Mouse (Mus musculus) midbrain, postnatal 0 days (tissue): Measurements from ENCODE around the gene Siva1. TPM values are rescaled to one million over a fixed set of nuclear protein-coding genes. Genes with fewer than 3 reads are reported as not detected.

Experiments
- ATAC-seq: fragments of 200-750 bp; cut with Nextera tagmentation; 2 replicates; pipeline ENCODE4 v1.8.0; 2017; ENCODE audit warnings: moderate number of reproducible peaks, mild to moderate bottlenecking, moderate TSS enrichment, moderate library complexity; ENCODE audit not compliant: low FRiP score
- DNase-seq: peaks from one replicate; pipeline ENCODE4 v3.0.0-alpha.2; 2015; ENCODE audit warnings: low spot score
- H3K27ac ChIP-seq: fragments of 300-500 bp; sonication (generic); 2 replicates; pipeline ENCODE4 v1.5.1; 2014; ENCODE audit warnings: low read depth, mild to moderate bottlenecking, low read length, mixed read lengths
- H3K27me3 ChIP-seq: fragments of 300-500 bp; sonication (generic); 2 replicates; pipeline ENCODE4 v1.6.1; 2014; ENCODE audit warnings: low read length, control low read depth, mixed read lengths; ENCODE audit not compliant: insufficient read depth
- H3K36me3 ChIP-seq: fragments of 300-500 bp; sonication (generic); 2 replicates; pipeline ENCODE4 v1.6.1; 2014; ENCODE audit warnings: low read length, control low read depth, mixed read lengths; ENCODE audit not compliant: insufficient read depth
- H3K4me1 ChIP-seq: fragments of 300-500 bp; sonication (generic); 2 replicates; pipeline ENCODE4 v1.6.1; 2014; ENCODE audit warnings: mild to moderate bottlenecking, control low read depth, antibody characterized with exemption, low read length, mixed read lengths; ENCODE audit not compliant: insufficient read depth
- H3K4me2 ChIP-seq: fragments of 300-500 bp; sonication (generic); 2 replicates; pipeline ENCODE4 v1.6.1; 2014; ENCODE audit warnings: low read depth, mild to moderate bottlenecking, low read length, mixed read lengths; ENCODE audit not compliant: poor library complexity, severe bottlenecking
- H3K4me3 ChIP-seq: fragments of 300-500 bp; sonication (generic); 2 replicates; pipeline ENCODE4 v1.5.1; 2014; ENCODE audit warnings: low read depth, mild to moderate bottlenecking, low read length, moderate library complexity
- H3K9ac ChIP-seq: fragments of 300-500 bp; sonication (generic); replicated peaks from 2 replicates; pipeline ENCODE4 v1.6.1; 2014; ENCODE audit warnings: mild to moderate bottlenecking, low read length, moderate library complexity, mixed read lengths; ENCODE audit not compliant: poor library complexity, severe bottlenecking
- H3K9me3 ChIP-seq: fragments of 300-500 bp; sonication (generic); 2 replicates; pipeline ENCODE4 v1.6.1; 2016; ENCODE audit warnings: low read length, control low read depth
- CTCF ChIP-seq: IDR thresholded peaks from 2 replicates; pipeline ENCODE4 v1.5.1; 2016; ENCODE audit warnings: antibody characterized with exemption, mild to moderate bottlenecking
- WGBS: fragments of 180-500 bp; shearing (Covaris S2); extraction: QIAGEN DNeasy Blood & Tissue Kit; methylation state at CpG from one replicate; pipeline ENCODE4 v1.1.7; 2014; 5-methylcytosine and 5-hydroxymethylcytosine counted together
- polyA plus RNA-seq: library from polyadenylated mRNA; unstranded; fragments of >200 nt; fragmentation: Nextera tagmentation; extraction: Ambion mirVana; gene quantifications from 2 replicates; pipeline ENCODE4 v1.2.1, GENCODE M21; 2015
- total RNA-seq: library from RNA; depleted of rRNA; stranded (reverse); fragments of >200 nt; gene quantifications from 2 replicates; pipeline ENCODE4 v1.2.3, GENCODE M21; 2014

Gene Siva1
- total and polyA plus RNA-seq, 2 experiments from 2014 or later = 25.4 to 43.4 TPM

DNA sequence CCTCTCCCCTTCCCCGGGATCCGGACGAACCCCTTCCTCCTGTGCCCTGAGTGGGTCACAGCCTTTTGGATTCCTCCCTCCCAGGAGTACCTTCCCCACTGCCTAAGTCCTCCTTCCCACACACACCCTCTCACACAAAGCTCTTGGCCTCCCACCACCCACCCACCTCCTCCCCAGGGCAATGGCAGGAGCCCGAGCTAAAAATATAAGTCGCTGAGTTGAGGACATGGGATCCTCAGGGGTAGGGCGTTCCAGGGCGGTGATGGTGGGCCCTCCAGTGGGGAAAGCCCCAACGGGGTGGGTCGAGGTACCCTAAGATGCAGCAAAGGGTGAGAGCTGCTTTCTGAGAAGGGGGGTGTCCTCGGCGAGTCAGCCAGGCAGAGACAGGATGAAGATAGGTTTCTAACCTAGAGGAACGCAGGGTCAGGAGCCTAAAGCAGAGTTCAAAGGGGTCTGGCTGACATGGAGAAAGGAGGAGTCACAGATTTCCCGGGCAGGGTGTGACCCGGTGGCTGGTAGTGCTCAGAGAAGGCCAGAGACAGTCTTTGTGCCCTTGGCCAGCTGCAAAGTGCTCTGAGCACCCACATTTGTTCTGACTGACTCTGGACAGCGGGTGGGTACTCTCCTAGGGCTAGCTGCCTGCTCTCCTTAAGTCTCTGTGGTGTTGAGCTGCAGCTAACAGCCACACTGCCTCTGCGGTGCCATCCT lies 24.0 kb upstream of the Siva1 start:
- 0 out of 2 replicates have a peak, but pooled peaks have one; percentile 22 for ATAC-seq
- WGBS = 15% methylated on average over 16 of the region's 16 CpGs
- H3K27ac ChIP-seq = no peak overlapping the region

DNA sequence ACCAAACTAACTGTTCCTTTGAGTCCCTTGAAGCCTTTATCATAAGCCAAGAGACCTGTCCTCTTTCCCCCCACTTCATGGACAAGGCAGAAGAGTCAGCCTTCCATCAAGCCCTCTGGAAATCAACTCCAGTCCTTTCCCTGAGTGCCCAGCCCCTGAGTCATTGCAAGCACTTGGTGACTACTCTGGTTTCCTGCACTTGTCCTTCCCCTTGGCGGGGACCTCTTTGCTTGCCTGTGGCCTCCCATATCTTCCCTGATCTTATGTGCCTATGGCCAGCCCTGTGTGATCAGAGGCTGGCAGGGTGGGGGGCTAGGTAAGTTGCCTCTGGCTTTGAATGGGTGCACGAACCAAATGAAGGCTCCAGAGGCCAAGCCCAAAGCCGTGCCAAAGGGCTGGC lies 22.6 kb upstream of the Siva1 start:
- Histone ChIP-seq H3K4me2 (no peak overlapping the region), H3K4me1 (no peaks in the 10 kb centered on the region), H3K9me3 (no peaks in the 10 kb centered on the region), H3K27me3 (peaks cover 14% of the 10 kb centered on the region), H3K4me3 (no peak overlapping the region), H3K36me3 (no peaks in the 10 kb centered on the region), H3K27ac (no peak overlapping the region), H3K9ac (no peak overlapping the region)
- WGBS = 87% methylated on average over 3 of the region's 3 CpGs
- no peak for TF ChIP-seq CTCF
- ATAC-seq = no peak
- DNase-seq = no peak

More for the DNA sequence above, 24.0 kb upstream of the Siva1 start:
- H3K36me3 ChIP-seq = no peaks in the 10 kb centered on the region
- peak overlapping the region; percentile 67 for H3K9ac ChIP-seq
- DNase-seq = no peak
- no peak for TF ChIP-seq CTCF
- peak overlapping the region; percentile 50 for H3K4me3 ChIP-seq
- peak overlapping the region; percentile 91 for H3K4me2 ChIP-seq
- H3K9me3 ChIP-seq = no peaks in the 10 kb centered on the region
- H3K27me3 ChIP-seq = peaks cover 14% of the 10 kb centered on the region
- H3K4me1 ChIP-seq = no peaks in the 10 kb centered on the region

DNA sequence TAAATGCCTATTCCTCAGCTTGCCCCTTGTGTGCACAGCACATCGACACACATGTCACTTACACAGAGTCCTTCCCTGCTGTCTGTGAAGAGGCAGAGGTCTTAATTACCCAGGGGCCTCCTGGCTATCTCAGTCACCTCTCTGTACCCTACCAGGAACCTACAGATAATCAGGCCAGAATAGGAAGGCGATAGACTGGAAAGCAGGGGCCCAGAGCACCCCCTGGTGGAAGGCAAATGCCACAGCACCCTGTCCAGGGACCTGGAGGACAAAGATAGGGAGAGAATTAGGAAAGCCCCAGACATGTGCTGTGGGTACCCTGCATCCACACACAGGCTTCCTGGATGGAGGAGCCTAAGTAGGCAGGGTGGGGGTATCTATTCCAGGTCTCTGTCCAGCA lies 20.7 kb upstream of the Siva1 start:
- Histone ChIP-seq H3K27me3 (peaks cover 11% of the 10 kb centered on the region), H3K4me2 (no peak overlapping the region), H3K9me3 (no peaks in the 10 kb centered on the region), H3K9ac (no peak overlapping the region), H3K4me3 (no peak overlapping the region), H3K36me3 (no peaks in the 10 kb centered on the region), H3K27ac (no peak overlapping the region), H3K4me1 (no peaks in the 10 kb centered on the region)
- WGBS = 24% methylated on average over 2 of the region's 2 CpGs
- DNase-seq (peak; percentile 40), ATAC-seq (no peak)
- peak; percentile 90 for TF ChIP-seq CTCF

DNA sequence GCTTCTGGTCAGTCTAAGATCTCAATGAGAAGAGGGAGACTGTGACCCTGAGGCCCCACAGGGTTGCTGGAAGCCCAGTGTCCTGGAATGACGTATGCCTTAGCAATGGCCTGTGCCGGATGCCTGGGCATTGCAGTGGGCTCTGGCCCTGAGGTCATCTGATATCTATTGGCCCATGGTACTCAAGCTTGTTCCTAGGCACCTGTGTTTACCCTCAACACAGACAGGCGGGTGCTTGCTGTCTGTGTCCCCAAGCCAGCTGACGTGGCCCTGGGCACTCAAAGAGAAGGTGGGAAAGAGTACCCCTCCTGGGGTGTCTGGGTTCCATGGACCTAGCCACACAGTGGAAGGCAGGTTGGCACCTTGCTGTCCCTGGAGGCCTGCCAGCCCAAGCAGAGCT lies 18.8 kb upstream of the Siva1 start:
- ATAC-seq = no peak
- H3K36me3 ChIP-seq = no peaks in the 10 kb centered on the region
- no peak overlapping the region for H3K4me3 ChIP-seq
- no peaks in the 10 kb centered on the region for H3K9me3 ChIP-seq
- H3K4me1 ChIP-seq = peaks cover 3% of the 10 kb centered on the region; the same call in 1 of the 2 replicates
- 92% methylated on average over 4 of the region's 4 CpGs for WGBS
- H3K27me3 ChIP-seq = peaks cover 8% of the 10 kb centered on the region
- TF ChIP-seq CTCF = no peak
- no peak overlapping the region for H3K9ac ChIP-seq
- DNase-seq = no peak
- no peak overlapping the region for H3K27ac ChIP-seq
- no peak overlapping the region for H3K4me2 ChIP-seq

DNA sequence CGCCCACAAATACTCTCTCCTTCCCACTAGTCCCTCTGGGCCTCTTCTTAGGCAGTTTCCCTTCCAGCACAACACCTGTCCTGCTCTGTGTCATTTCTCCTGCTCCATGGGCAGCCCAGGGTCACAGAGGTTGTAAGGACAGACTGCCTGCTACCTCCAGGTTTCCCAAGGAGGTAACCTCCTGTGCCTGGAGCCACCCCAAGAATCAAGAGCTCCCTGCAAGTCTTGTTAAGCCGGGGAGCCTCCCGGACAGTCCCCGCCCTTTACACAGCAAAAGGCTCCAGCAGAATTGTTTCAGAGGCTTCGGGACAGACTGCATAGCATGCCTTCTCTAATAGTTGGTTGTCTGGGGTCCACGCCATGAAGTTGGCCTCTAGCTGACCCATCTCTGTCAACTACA lies 18.0 kb upstream of the Siva1 start:
- ATAC-seq (no peak), DNase-seq (no peak)
- Histone ChIP-seq H3K4me2 (no peak overlapping the region), H3K27me3 (peaks cover 8% of the 10 kb centered on the region), H3K9me3 (no peaks in the 10 kb centered on the region), H3K4me1 (peaks cover 3% of the 10 kb centered on the region; the same call in 1 of the 2 replicates), H3K9ac (no peak overlapping the region), H3K27ac (no peak overlapping the region), H3K36me3 (no peaks in the 10 kb centered on the region), H3K4me3 (no peak overlapping the region)
- TF ChIP-seq CTCF = no peak
- 81% methylated on average over 6 of the region's 6 CpGs for WGBS

DNA sequence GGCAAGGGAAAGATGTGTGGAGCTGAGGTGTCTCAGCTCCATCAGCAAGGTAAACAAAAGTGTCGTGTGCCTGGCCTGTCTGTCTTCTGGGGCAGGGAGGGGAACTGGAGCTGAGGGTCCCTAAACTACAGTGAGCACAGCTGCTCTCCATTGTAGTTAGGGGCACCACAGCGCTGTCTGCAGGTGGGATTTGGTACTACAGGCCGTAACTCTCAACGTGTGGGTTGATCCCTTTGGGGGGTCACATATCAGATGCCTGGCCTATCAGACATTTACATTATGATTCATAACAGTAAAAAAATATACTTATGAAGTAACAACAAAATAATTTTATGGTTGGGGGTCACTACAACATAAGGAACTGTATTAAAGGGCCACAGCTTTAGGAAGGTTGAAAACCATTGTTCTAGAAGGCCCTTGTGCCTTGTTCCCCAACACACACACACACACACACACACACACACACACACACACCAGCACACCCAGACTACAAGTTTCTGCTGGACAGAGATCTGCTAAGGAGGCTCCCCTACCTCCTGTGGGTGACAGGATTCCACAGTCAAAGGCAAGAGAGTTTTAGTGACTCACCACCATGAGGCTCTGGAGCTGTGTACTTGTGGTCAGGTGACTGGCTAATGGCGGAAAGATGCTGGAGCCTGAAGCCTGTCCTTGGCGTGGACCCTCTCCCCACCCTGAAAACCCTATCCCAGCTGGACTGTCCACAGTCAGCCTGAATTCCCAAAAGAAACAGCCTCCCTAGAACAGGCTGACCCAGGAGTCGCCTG lies 17.2 kb upstream of the Siva1 start:
- Histone ChIP-seq H3K27me3 (peaks cover 3% of the 10 kb centered on the region; the same call in 1 of the 2 replicates), H3K9ac (no peak overlapping the region), H3K36me3 (no peaks in the 10 kb centered on the region), H3K27ac (no peak overlapping the region), H3K9me3 (no peaks in the 10 kb centered on the region), H3K4me2 (no peak overlapping the region), H3K4me3 (no peak overlapping the region), H3K4me1 (peaks cover 3% of the 10 kb centered on the region; the same call in 1 of the 2 replicates)
- DNase-seq (no peak), ATAC-seq (no peak)
- TF ChIP-seq CTCF = peak; percentile 56
- 60% methylated on average over 7 of the region's 7 CpGs for WGBS
